Mouse (Mus musculus) forebrain, embryonic 10.5 days (tissue): ENCODE measurements around the gene Smyd3. TPM values are rescaled to one million over a fixed set of nuclear protein-coding genes. Genes with fewer than 3 reads are reported as not detected.
A peak's percentile ranks its signal among the peaks of the same experiment; 100 is the strongest.

Experiments
- DNase-seq: peaks from one replicate; pipeline ENCODE4 v3.0.0-alpha.2; 2017; ENCODE audit warnings: low spot score; ENCODE audit errors: extremely low spot score
- H3K27ac ChIP-seq: fragments of 300-500 bp; sonication (generic); 2 replicates; pipeline ENCODE4 v1.5.1; 2016; ENCODE audit warnings: mild to moderate bottlenecking
- H3K27me3 ChIP-seq: fragments of 300-500 bp; sonication (generic); 2 replicates; pipeline ENCODE4 v1.6.1; 2016; ENCODE audit warnings: mild to moderate bottlenecking; ENCODE audit not compliant: poor library complexity, severe bottlenecking
- H3K36me3 ChIP-seq: fragments of 300-500 bp; sonication (generic); replicated peaks from 2 replicates; pipeline ENCODE4 v1.6.1; 2016; ENCODE audit warnings: mild to moderate bottlenecking, moderate library complexity
- H3K4me1 ChIP-seq: fragments of 300-500 bp; sonication (generic); 2 replicates; pipeline ENCODE4 v1.6.1; 2016
- H3K4me3 ChIP-seq: fragments of 300-500 bp; sonication (generic); 2 replicates; pipeline ENCODE4 v1.5.1; 2016; ENCODE audit warnings: mild to moderate bottlenecking, moderate library complexity
- H3K9me3 ChIP-seq: fragments of 300-500 bp; sonication (generic); 2 replicates; pipeline ENCODE4 v1.6.1; 2016; ENCODE audit warnings: mild to moderate bottlenecking, moderate library complexity
- WGBS: fragments of 180-500 bp; shearing (Covaris S2); methylation state at CpG from one replicate; pipeline ENCODE4 v1.1.7; 2016; 5-methylcytosine and 5-hydroxymethylcytosine counted together
- polyA plus RNA-seq: library from polyadenylated mRNA; unstranded; fragments of >200 nt; fragmentation: Nextera tagmentation; extraction: Ambion mirVana; gene quantifications from 2 replicates; pipeline ENCODE4 v1.2.1, GENCODE M21; 2016

The Smyd3 gene
- polyA plus RNA-seq, 1 experiment from 2014 or later = 18.0 TPM

DNA sequence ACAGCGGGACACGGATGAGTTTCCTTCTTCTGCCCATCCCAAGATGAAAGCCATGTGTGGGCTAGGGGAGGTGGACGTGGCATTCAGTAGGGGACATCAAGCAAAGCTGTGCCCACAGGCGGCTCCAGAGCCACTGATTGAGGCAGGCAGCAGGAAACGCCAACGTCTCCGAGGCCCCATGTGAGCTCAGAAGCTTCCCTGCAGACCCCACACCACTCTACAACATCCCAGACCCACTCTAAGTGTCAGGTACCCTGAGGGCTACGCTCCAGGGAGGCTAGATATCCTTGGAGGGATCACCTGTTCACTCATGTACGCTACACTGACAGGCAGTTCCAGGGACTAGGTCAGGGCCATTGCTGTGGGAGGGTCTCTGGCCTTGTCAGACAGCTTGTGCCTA, 556.2 kb downstream of the Smyd3 start:
- WGBS = 86% methylated on average over 9 of the region's 9 CpGs
- H3K27me3 ChIP-seq = no peaks in the 10 kb centered on the region
- DNase-seq = no peak
- H3K9me3 ChIP-seq = no peaks in the 10 kb centered on the region
- H3K4me1 ChIP-seq = peaks cover 6% of the 10 kb centered on the region
- H3K4me3 ChIP-seq = no peak overlapping the region
- no peaks in the 10 kb centered on the region for H3K36me3 ChIP-seq
- H3K27ac ChIP-seq = no peak overlapping the region

DNA sequence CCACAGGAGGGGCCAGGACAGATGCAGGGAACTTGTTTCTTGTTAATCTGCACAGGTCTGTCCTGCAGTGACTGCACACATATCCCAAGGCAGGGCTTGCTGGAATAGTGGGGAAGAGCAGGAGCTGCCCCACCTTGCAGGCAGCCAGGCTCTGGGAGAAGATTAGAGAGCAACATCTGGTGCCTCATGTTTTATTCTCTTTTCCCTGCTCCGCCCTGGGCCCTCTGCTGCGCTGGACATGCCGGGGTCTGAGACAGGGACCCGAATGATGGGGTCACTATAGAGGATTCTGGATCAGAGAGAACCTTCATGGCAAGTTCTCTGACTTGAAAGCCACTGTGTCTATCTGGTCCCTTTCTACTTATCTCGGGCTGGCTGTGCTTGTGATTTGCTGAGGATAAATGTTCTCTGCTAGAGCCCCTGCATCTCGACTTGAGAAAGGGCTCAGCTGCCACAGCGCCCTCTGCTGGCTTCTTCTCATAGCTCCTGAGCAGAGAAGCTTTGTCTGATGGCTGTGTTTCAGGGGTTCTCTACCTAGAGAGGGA, 557.8 kb downstream of the Smyd3 start:
- WGBS = 50% methylated on average over 7 of the region's 7 CpGs
- H3K27me3 ChIP-seq = no peaks in the 10 kb centered on the region
- H3K9me3 ChIP-seq = no peaks in the 10 kb centered on the region
- H3K27ac ChIP-seq = peak overlapping the region; percentile 53
- no peaks in the 10 kb centered on the region for H3K36me3 ChIP-seq
- peaks cover 6% of the 10 kb centered on the region for H3K4me1 ChIP-seq
- H3K4me3 ChIP-seq = no peak overlapping the region
- DNase-seq = peak; percentile 81

DNA sequence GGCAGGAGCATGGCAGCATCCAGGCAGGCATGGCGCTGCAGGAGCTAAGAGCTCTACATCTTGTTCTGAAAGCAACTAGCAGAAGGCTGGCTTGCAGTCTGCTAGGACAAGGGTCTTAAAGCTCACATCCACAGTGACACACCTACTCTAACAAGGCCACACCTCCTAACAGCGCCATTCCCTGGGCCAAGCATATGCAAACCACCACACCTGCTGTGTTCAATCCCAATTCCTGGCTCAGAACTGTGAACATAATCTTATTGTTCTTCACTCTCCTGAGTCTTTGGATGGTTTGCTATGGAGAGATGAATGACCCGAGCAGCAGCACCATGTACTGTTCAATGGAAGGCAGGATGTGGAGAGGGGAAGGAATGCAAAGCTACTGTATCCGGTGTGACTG, 559.2 kb downstream of the Smyd3 start:
- 86% methylated on average over 4 of the region's 4 CpGs for WGBS
- no peaks in the 10 kb centered on the region for H3K9me3 ChIP-seq
- no peak overlapping the region for H3K27ac ChIP-seq
- H3K27me3 ChIP-seq = no peaks in the 10 kb centered on the region
- no peak overlapping the region for H3K4me3 ChIP-seq
- DNase-seq = no peak
- H3K36me3 ChIP-seq = no peaks in the 10 kb centered on the region
- peaks cover 6% of the 10 kb centered on the region for H3K4me1 ChIP-seq

DNA sequence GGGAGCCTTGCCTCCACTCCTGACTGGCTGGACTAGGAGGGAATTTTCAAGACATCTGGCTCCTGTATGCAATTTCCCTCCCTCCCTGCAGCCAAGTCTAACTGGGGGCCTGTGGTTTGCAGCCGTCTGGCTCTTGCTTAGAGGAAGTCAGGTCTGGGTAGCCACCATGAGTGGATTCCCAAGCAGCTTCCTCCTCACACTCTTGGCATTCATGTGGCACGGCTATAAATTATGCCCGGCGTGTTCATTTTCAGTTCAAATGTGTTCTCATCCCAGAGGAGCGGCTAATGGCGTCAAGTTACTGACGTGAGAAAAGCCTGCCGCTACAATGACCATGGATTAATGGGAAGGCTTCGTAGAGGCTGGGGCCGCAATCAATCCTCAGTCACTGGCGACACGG, 564.9 kb downstream of the Smyd3 start:
- Histone ChIP-seq H3K36me3 (no peaks in the 10 kb centered on the region), H3K27ac (no peak overlapping the region), H3K9me3 (peaks cover 4% of the 10 kb centered on the region; the same call in 1 of the 2 replicates), H3K4me1 (peaks cover 3% of the 10 kb centered on the region; the same call in 1 of the 2 replicates), H3K4me3 (no peak overlapping the region), H3K27me3 (no peaks in the 10 kb centered on the region)
- WGBS = 90% methylated on average over 12 of the region's 12 CpGs
- DNase-seq = no peak

DNA sequence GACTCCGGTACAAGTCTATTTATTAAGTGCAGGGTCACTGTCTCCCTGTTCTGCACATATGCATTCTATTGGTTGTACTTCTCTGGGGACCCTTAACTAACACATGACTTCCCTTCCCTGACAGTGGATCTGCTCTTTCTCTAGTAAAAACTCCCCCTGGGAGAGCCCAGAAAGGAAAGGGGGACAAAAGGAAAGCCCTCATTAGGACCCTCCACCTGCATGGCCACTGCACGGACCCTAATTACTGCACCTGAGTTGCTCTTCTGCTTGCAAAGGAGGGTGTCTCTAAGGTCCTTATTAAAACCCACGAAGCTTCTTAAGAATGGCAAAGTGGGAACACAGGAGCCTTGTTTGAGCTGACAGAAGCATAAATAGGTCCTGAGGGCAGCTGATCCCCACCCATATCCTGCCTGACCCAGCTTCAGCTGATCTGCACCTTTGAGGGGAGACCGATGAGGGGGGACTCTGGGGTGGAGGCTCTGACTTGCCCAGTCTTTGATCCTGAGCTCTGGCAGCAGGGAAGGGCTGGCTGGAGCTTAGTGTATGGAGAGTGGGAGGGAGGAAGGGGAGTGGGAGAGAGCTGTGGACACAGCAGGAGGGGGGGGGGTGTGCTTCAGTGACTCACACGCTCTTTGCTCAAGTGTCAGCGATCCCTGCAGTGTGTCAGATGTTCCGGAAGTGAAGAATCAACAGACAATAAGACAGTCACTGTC, 575.4 kb downstream of the Smyd3 start:
- no peak for DNase-seq
- Histone ChIP-seq H3K4me1 (peaks cover 29% of the 10 kb centered on the region), H3K4me3 (no peak overlapping the region), H3K36me3 (no peaks in the 10 kb centered on the region), H3K27me3 (no peaks in the 10 kb centered on the region), H3K27ac (peak overlapping the region; percentile 44; the same call in 1 of the 2 replicates), H3K9me3 (no peaks in the 10 kb centered on the region)
- 56% methylated on average over 7 of the region's 7 CpGs for WGBS

DNA sequence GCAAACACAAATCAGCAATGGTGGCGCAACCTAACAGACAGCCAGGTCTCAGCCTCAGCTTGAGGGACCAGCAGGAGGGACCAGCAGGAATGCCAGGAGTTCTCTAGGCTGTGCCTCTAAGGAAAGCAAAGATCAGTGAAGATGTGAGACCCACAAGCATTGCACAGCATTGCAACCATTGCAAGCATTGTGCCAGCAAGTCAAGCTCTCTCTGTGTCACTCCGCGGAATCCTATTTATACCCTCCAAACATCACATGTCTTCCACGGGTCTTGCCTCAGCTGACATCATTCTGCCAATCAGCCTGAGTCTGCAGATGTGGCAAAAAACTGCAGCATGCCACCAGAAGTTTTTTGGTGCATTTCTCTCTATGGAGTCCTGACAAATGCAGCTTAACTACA, 577.5 kb downstream of the Smyd3 start:
- H3K4me3 ChIP-seq = no peak overlapping the region
- DNase-seq = no peak
- H3K4me1 ChIP-seq = peaks cover 26% of the 10 kb centered on the region
- no peaks in the 10 kb centered on the region for H3K27me3 ChIP-seq
- no peaks in the 10 kb centered on the region for H3K36me3 ChIP-seq
- H3K27ac ChIP-seq = no peak overlapping the region
- H3K9me3 ChIP-seq = no peaks in the 10 kb centered on the region
- WGBS = 89% methylated on average over 4 of the region's 4 CpGs

DNA sequence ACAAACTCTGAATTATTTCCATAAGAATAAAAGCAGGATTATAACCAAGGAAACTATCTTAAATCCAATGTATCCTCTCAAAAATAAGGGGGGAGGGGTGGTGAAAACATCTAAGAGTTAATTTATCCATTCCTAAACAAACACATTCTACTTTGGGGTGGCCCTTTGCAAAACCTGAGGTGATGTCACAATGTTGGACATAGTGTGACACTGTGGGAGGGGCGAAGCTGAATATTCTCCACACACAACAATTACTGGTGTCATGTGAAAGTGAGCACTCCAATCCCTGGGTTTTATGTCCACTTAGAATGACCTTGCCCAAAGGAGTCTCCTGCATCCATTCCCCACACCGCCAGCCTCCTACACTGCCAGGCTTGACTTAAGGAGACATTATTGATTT, 580.9 kb downstream of the Smyd3 start:
- 0 out of 2 replicates have a peak, but pooled peaks cover 4% of the 10 kb centered on the region for H3K36me3 ChIP-seq
- 91% methylated on average over 2 of the region's 2 CpGs for WGBS
- no peaks in the 10 kb centered on the region for H3K9me3 ChIP-seq
- H3K27ac ChIP-seq = no peak overlapping the region
- no peaks in the 10 kb centered on the region for H3K27me3 ChIP-seq
- no peak overlapping the region for H3K4me3 ChIP-seq
- no peak for DNase-seq
- H3K4me1 ChIP-seq = peaks cover 14% of the 10 kb centered on the region

DNA sequence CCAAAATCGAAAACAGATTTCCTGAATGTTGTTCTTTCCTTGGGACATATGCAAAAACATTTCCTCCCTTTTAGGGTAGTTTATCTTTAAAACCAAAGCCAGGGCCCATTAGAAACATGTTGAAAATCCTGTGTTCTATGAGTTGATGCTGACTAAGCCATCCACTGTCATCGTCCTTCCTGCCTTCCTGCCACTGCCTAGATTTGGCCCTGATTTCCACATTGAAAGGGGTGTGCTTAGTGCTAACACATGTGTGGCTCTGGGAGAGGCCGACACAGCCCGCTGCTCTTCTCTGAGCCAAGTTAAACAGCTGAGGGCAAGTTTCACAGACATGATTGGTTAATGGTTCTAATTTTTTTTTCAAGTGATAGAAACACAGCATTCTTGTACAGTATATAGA, 581.4 kb downstream of the Smyd3 start:
- H3K9me3 ChIP-seq = no peaks in the 10 kb centered on the region
- 78% methylated on average over 4 of the region's 4 CpGs for WGBS
- peaks cover 9% of the 10 kb centered on the region for H3K4me1 ChIP-seq
- H3K4me3 ChIP-seq = no peak overlapping the region
- no peaks in the 10 kb centered on the region for H3K27me3 ChIP-seq
- no peak for DNase-seq
- H3K27ac ChIP-seq = no peak overlapping the region
- 0 out of 2 replicates have a peak, but pooled peaks cover 8% of the 10 kb centered on the region for H3K36me3 ChIP-seq

DNA sequence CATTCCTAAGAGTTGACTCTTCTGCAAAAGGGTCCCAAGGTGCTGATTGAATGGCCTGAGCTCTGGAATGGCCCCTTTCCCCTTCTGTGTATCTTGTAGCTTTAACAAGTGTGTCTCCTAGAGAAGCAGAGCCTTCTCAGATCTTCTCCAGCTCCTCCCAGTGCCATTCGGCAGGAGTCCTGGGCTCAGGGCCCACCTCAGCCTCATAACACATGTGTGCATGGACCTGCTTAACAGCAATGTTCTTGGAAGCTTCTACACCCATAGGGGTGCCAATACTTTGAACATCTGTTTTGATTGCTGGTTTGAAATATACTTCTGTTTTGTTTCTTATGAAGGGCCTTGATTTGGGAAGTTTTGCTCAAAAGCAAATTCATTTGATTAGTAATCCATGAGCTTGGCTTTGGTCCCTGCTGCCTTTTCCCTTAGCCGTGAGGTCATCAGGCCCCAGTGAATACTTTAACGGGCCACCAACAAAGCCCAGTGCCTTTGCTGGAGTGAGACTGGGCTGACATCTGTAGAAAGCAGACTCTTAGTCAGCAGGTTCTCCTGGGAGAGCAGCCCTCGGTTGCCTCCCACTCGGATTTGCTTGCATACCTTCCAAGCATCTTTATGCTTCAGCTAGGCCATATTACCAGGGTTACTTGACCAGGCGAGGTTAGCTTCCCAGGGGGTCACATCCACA, 583.7 kb downstream of the Smyd3 start:
- Histone ChIP-seq H3K27me3 (no peaks in the 10 kb centered on the region), H3K4me3 (no peak overlapping the region), H3K9me3 (no peaks in the 10 kb centered on the region), H3K4me1 (peaks cover 9% of the 10 kb centered on the region), H3K36me3 (0 out of 2 replicates have a peak, but pooled peaks cover 8% of the 10 kb centered on the region), H3K27ac (no peak overlapping the region)
- WGBS = 84% methylated on average over 6 of the region's 6 CpGs
- DNase-seq = no peak

DNA sequence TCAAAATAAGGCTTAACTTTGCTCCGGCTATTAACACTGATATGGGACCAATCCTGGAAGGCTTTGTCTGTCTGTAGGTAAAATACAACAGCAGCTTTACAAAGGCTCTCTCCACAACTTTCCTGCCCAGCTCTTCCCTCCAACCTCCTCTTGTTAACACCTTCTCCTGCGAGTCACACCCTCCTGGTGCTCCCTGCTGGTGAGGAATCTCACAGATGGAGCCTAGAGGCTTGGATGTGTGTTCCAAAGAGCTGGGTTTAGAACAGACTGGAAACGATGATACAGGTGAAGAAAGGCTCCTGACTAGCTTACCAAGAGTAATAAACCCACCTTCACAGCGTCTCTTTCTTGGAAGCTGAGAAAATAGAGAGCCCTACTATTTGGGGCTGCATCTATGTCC, 588.3 kb downstream of the Smyd3 start:
- no peaks in the 10 kb centered on the region for H3K4me1 ChIP-seq
- 0 out of 2 replicates have a peak, but pooled peaks cover 11% of the 10 kb centered on the region for H3K36me3 ChIP-seq
- H3K27ac ChIP-seq = no peak overlapping the region
- DNase-seq = no peak
- WGBS = 75% methylated on average over 4 of the region's 4 CpGs
- no peak overlapping the region for H3K4me3 ChIP-seq
- H3K27me3 ChIP-seq = no peaks in the 10 kb centered on the region
- H3K9me3 ChIP-seq = no peaks in the 10 kb centered on the region

DNA sequence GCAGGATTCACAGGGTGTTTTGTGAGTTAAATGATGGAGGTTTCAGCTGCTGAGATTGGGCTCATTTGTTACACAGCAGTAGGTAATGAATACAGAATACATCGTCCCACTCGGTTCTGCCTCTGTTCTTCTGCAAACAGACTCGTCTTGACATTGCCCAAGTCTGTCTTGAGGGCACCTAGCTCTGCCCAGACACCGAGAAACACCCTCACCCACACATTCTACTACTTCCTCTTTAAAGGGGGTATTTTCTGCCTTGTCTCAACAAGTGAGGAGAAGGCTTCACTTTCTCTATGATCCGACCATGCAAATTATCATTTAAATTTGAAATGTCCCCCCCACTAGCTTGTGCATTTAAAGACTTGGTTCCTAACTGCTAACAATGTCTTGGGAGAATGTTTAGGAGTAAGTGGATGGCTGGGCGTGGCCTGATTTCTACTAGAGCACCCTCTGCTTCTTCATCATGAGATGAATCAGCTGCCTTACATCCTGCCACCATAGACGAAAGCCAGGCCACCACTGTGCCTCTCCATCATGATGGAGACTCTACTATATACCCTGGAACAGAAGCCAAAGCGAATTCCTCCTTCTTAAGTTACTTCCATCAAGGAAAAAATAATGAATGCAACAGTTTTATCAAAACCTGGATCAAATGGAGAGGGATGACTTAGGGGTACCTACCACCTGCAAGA, 593.2 kb downstream of the Smyd3 start:
- DNase-seq = no peak
- no peaks in the 10 kb centered on the region for H3K9me3 ChIP-seq
- H3K4me1 ChIP-seq = no peaks in the 10 kb centered on the region
- no peak overlapping the region for H3K4me3 ChIP-seq
- H3K27me3 ChIP-seq = no peaks in the 10 kb centered on the region
- H3K27ac ChIP-seq = no peak overlapping the region
- 85% methylated on average over 8 of the region's 8 CpGs for WGBS
- 0 out of 2 replicates have a peak, but pooled peaks cover 3% of the 10 kb centered on the region for H3K36me3 ChIP-seq

DNA sequence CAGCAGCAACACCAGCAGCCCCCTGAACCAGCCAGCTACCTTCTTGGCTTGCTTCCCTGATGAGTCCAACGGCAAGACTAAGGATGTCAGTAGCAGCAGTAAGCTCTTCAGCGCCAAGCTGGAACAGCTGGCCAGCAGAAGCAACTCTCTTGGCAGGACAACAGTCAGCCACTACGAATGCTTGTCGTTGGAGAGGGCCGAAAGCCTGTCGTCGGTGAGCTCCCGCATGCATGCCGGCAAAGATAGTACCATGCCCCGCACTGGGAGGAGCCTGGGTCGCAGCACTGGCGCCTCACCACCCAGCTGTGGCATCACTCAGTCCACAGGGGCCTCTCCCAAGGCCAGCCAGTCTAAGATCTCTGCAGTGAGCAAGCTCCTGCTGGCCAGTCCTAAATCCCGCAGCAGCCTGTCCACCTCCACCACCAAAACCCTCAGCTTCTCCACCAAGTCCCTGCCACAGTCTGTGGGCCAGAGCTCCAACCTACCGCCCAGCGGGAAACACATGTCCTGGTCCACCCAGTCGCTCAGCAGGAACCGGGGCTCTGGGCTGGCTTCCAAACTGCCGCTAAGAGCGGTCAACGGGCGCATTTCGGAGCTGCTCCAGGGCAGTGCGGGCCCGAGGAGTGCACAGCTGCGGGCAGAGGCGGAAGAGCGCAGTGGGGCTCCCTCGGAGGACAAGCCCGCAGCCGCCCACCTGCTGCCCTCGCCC, 600.5 kb downstream of the Smyd3 start:
- 52% methylated on average over 31 of the region's 31 CpGs for WGBS
- peak overlapping the region; percentile 29; the same call in 1 of the 2 replicates for H3K4me3 ChIP-seq
- H3K4me1 ChIP-seq = peaks cover 16% of the 10 kb centered on the region
- H3K9me3 ChIP-seq = no peaks in the 10 kb centered on the region
- DNase-seq = no peak
- peaks cover 46% of the 10 kb centered on the region for H3K27me3 ChIP-seq
- H3K27ac ChIP-seq = no peak overlapping the region
- peaks cover 22% of the 10 kb centered on the region for H3K36me3 ChIP-seq
